ENCODE assay signal across 15 mouse cellular contexts in genomic region chr2:171734634-171734987, GRCm38 (mm10).
DNase-seq lines count a peak whose midpoint lies in the region; ATAC-seq and TF ChIP-seq lines count a peak whose summit lies in the region.
"Had no signal": no experiment of that assay in that cellular context is flagged by ENCODE, and none has a peak within 500 bp of the region (broad histone marks: within the 10 kb centered on the region; RNA-seq: fewer than 3 reads in every experiment).

No protein-coding gene starts in this region.

- no peaks in the 10 kb centered on the region for H3K4me1 ChIP-seq in hindbrain, postnatal 0 days (ENCODE audit: insufficient read depth, low read length)
- H3K4me1 ChIP-seq in hindbrain, embryonic 16.5 days (ENCODE audit: control insufficient read depth, insufficient read depth, low read depth, low read length), result no peaks in the 10 kb centered on the region
- no peaks in the 10 kb centered on the region for H3K4me1 ChIP-seq in kidney, postnatal 0 days (replicated peaks; ENCODE audit: insufficient read depth, low read length)
- H3K4me1 ChIP-seq: hindbrain, embryonic 13.5 days; liver, embryonic 13.5 days; midbrain, embryonic 15.5 days had no signal

- H3K9me3 ChIP-seq in hindbrain, postnatal 0 days (ENCODE audit: low read length), result no peaks in the 10 kb centered on the region
- no peaks in the 10 kb centered on the region for H3K9me3 ChIP-seq in hindbrain, embryonic 16.5 days (ENCODE audit: control insufficient read depth, low read length)
- H3K9me3 ChIP-seq in kidney, postnatal 0 days (replicated peaks; ENCODE audit: low read length), result no peaks in the 10 kb centered on the region
- H3K9me3 ChIP-seq: hindbrain, embryonic 13.5 days; midbrain, embryonic 15.5 days had no signal

- no peaks in the 10 kb centered on the region for H3K27me3 ChIP-seq in hindbrain, postnatal 0 days (ENCODE audit: insufficient read depth, low read length)
- H3K27me3 ChIP-seq in hindbrain, embryonic 16.5 days (replicated peaks; ENCODE audit: control insufficient read depth, insufficient read depth, low read length), result no peaks in the 10 kb centered on the region
- no peaks in the 10 kb centered on the region for H3K27me3 ChIP-seq in kidney, postnatal 0 days (ENCODE audit: insufficient read depth, low read length)
- H3K27me3 ChIP-seq: hindbrain, embryonic 13.5 days; liver, embryonic 13.5 days; midbrain, embryonic 15.5 days had no signal

- H3K27ac ChIP-seq in hindbrain, postnatal 0 days, result no peak overlapping the region
- no peak overlapping the region for H3K27ac ChIP-seq in hindbrain, embryonic 16.5 days (ENCODE audit: low read depth, low read length)
- H3K27ac ChIP-seq in kidney, postnatal 0 days, result no peak overlapping the region
- H3K27ac ChIP-seq: hindbrain, embryonic 13.5 days; liver, embryonic 13.5 days; midbrain, embryonic 15.5 days had no signal

- ATAC-seq in hindbrain, postnatal 0 days, result no peak
- ATAC-seq in hindbrain, embryonic 16.5 days, result no peak
- no peak for ATAC-seq in kidney, postnatal 0 days (replicated peaks; ENCODE audit: low FRiP score, low read depth)
- ATAC-seq in inflammation-experienced regulatory T-cells, adult 6 months, result no peak
- ATAC-seq: midbrain, embryonic 15.5 days had no signal

- no peaks in the 10 kb centered on the region for H3K36me3 ChIP-seq in hindbrain, postnatal 0 days (ENCODE audit: insufficient read depth, low read length)
- no peaks in the 10 kb centered on the region for H3K36me3 ChIP-seq in hindbrain, embryonic 16.5 days (ENCODE audit: control insufficient read depth, insufficient read depth, low read length)
- H3K36me3 ChIP-seq in kidney, postnatal 0 days (ENCODE audit: insufficient read depth, low read length), result no peaks in the 10 kb centered on the region
- H3K36me3 ChIP-seq: hindbrain, embryonic 13.5 days; liver, embryonic 13.5 days; midbrain, embryonic 15.5 days had no signal

- peak; percentile 17 for DNase-seq in hindbrain, postnatal 0 days (ENCODE audit: low spot score)
- DNase-seq in embryo, embryonic 9.5 days (ENCODE audit: extremely low spot score), result peak; percentile 17
- peak; percentile 8 for DNase-seq in kidney, postnatal 0 days (ENCODE audit: low spot score)
- DNase-seq in mesoderm, embryonic 11.5 days (ENCODE audit: low read depth, low spot score), result peak; percentile 79
- DNase-seq in frontal cortex, postnatal 36 days (ENCODE audit: low spot score in 2 of 2), result no peak
- DNase-seq in left cerebral cortex, adult 11 months (ENCODE audit: low spot score), result no peak
- DNase-seq: adrenal gland, postnatal 25 days; gastrocnemius, postnatal 14 days; liver, embryonic 13.5 days; lung, postnatal 4 days; thymus, postnatal 14 days had no signal

- no peak overlapping the region for H3K4me2 ChIP-seq in hindbrain, postnatal 0 days (ENCODE audit: low read depth, low read length)
- H3K4me2 ChIP-seq in hindbrain, embryonic 16.5 days (ENCODE audit: low read length), result no peak overlapping the region
- no peak overlapping the region for H3K4me2 ChIP-seq in kidney, postnatal 0 days (ENCODE audit: low read length)
- H3K4me2 ChIP-seq: hindbrain, embryonic 13.5 days; liver, embryonic 13.5 days; midbrain, embryonic 15.5 days had no signal

- no peak overlapping the region for H3K9ac ChIP-seq in hindbrain, postnatal 0 days (replicated peaks; ENCODE audit: low read length)
- H3K9ac ChIP-seq in hindbrain, embryonic 16.5 days (ENCODE audit: low read depth, low read length), result no peak overlapping the region
- no peak overlapping the region for H3K9ac ChIP-seq in kidney, postnatal 0 days (ENCODE audit: low read depth, low read length)
- H3K9ac ChIP-seq: hindbrain, embryonic 13.5 days; liver, embryonic 13.5 days; midbrain, embryonic 15.5 days had no signal

- 62% methylated on average over 4 of the region's 4 CpGs for WGBS in hindbrain, postnatal 0 days
- WGBS in hindbrain, embryonic 16.5 days, result 56% methylated on average over 4 of the region's 4 CpGs
- WGBS in kidney, postnatal 0 days, result 16% methylated on average over 4 of the region's 4 CpGs

- no peak overlapping the region for H3K4me3 ChIP-seq in hindbrain, postnatal 0 days (ENCODE audit: low read length)
- no peak overlapping the region for H3K4me3 ChIP-seq in hindbrain, embryonic 16.5 days (ENCODE audit: low read length)
- no peak overlapping the region for H3K4me3 ChIP-seq in kidney, postnatal 0 days (replicated peaks; ENCODE audit: low read depth, low read length)
- H3K4me3 ChIP-seq: hindbrain, embryonic 13.5 days; liver, embryonic 13.5 days; midbrain, embryonic 15.5 days had no signal

- no peak for TF ChIP-seq CTCF in hindbrain, postnatal 0 days (IDR thresholded peaks at IDR 0.05; ENCODE audit: low read depth)
- no peak for TF ChIP-seq CTCF in kidney, postnatal 0 days (IDR thresholded peaks at IDR 0.05; ENCODE audit: low read depth)

Comparison
In these comparisons a context has a peak if more than half of its experiments do, and no peak if none do; other contexts are left out.
1. DNase-seq: peak in hindbrain, postnatal 0 days (single experiment), embryo, embryonic 9.5 days (single experiment), kidney, postnatal 0 days (single experiment) and mesoderm, embryonic 11.5 days (single experiment); none in frontal cortex, postnatal 36 days (0 of 2) and left cerebral cortex, adult 11 months (single experiment).